Mouse (Mus musculus): Measurements from ENCODE around the gene Psg16. TPM values are rescaled to one million over a fixed set of nuclear protein-coding genes. Genes with fewer than 3 reads are reported as not detected.
"Not testable (repeated sequence)": the region's sequence is repeated elsewhere in the genome, so short reads cannot be mapped to it uniquely, and the experiment has no call there.

The Psg16 gene
- total RNA-seq, 4 experiments from 2014 or later = 4.4 to 6.5 (median 5.5) TPM

DNA sequence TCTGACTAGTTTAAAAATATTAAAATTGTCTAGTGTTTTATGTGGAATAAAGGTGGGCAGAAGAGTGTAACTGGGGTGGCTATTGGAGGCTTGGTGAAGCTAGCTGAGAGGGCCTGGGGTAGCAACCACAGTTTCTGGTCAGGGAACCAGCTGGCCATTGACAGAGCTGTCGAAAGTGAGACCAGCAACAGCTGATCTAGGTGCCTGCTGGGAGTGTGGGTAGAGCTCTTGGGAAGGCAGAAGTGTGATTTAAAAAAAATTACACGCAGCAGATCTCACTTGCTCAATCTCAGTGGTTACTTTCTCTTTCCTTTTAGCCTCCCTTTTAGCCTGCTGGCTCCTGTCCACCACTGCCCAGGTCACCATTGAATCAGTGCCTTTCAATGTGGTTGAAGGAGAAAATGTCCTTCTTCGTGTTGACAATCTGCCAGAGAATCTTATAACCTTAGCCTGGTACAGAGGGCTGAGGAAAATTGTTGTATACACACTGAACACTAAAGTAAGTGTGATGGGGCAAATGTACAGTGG lies 16.3 kb downstream of the Psg16 start:
- DNase-seq (ENCODE audit: low spot score in 2 of 2) = no peak

DNA sequence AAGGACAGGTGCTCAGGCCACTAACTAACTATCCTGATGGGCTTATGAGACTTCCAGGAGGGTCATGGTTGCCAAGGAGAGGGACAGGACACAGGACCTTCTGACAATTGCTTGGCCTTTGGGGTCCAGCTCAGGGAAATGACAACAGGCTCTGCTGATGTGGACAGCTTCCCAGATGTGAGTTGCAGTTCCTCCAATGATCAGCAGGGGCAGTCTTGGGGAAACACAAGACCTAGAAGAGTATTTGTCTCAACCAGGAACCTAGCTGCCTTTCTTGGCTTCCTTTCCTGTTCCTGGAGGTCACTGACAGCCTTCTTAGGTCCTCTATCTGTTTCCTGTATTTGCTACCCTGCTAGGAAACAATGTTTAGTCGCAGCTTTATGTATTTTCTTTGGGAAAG lies 17.4 kb downstream of the Psg16 start:
- DNase-seq (ENCODE audit: low spot score in 2 of 2) = no peak

- DNase-seq (ENCODE audit: low spot score in 2 of 2) = not testable (repeated sequence)
Measured at GRCm38 (mm10) chr7:17101631-17102030, 27.8 kb downstream of the Psg16 start.

DNA sequence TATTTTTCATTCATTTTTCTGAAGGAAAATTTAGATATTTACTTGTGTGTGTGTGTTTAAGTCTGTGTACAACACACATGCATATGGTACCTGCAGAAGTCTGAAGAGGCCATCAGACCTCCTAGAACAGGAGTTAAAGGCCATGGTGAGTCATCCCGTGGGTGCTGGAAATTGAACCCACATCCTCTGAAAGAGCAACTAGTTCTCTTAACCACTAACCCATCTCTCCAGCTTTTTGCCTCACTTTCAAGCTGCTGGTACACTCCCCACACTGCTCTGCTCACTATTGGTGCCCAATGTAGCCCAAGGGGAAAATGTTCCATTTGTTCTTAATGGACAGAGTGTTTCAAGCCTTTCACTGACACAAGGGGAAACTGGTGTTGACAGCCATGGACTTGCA lies 61.5 kb downstream of the Psg16 start:
- no peak for DNase-seq (ENCODE audit: low spot score in 2 of 2)

DNA sequence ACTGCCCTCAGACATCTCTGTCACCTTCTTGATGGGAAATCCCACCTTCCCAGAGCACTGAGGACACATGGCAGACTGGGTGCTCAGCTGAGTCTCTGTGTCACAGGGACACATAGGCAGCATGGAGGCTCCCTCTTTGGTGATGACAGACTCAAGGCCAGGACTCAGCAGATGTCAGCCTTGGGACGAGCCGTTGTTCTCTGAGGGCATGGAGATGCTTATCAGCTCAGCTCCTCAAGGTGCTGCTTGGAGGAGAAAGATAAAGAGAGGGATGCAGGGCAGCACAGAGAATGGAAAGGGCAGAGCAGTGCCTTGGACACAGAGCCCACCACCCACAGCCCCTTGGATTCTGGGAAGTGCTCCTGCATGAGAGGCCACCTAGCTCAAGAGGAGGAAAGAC lies 76.1 kb downstream of the Psg16 start, which contains the start of gene Ceacam3:
Gene Ceacam3, plus strand, starts transcription at position 352 of the 400 bp plus-strand sequence.
- DNase-seq (ENCODE audit: low spot score in 2 of 2) = no peak

- no peak for DNase-seq (ENCODE audit: low spot score in 2 of 2)
Measured at GRCm38 (mm10) chr7:17155634-17156033, 81.8 kb downstream of the Psg16 start.

- DNase-seq (ENCODE audit: low spot score in 2 of 2) = no peak
Measured at GRCm38 (mm10) chr7:17156885-17157677, 83.2 kb downstream of the Psg16 start.

DNA sequence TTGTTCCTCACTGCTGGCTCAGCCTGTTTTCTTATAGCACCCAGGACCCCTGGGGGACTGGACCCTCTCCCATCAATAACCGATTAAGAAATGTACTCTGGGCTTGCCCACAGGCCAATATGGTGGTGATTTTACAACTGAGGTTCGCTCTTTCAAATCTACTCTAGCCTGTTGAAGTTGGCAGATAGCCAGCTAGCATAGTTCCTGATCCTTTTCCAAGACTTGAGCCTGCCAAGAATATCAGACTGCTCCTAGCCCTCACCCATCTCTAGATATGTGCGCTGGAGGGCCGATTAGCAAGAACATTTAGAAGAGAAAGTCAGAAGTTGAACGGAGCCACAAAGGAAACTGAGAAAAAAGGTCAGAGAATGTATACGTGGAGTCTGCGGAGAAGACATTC lies 85.2 kb downstream of the Psg16 start:
- DNase-seq (ENCODE audit: low spot score in 2 of 2) = no peak

GRCm38 (mm10) chr7:17171827-17172226 lies 98.0 kb downstream of the Psg16 start:
- no peak for DNase-seq (ENCODE audit: low spot score in 2 of 2)

Other genes starting within 250 kb of the Psg16 start
- gene Prkd2, start 231.1 kb upstream of the Psg16 start, total RNA-seq (2022) = 1 to 10 TPM; 4.2 to 6.8 (median 5.5) TPM
- 100 to 1,000 TPM; 163 to 169 (median 166) TPM for gene Dact3, start 198.7 kb upstream of the Psg16 start, total RNA-seq (2022)
- 1 to 10 TPM; 2.1 to 3.5 (median 3.5) TPM for gene Gng8, start 182.3 kb upstream of the Psg16 start, total RNA-seq (2022)
- gene Ptgir, start 167.6 kb upstream of the Psg16 start, total RNA-seq (2022) = under 1 TPM in 3 of 4 experiments, not detected in 1; 0.11 to 0.16 (median 0.13) TPM
- 1,000 to 10,000 TPM; 1,595 to 1,874 (median 1,737) TPM for gene Calm3, start 149.9 kb upstream of the Psg16 start, total RNA-seq (2022)
- gene Pnmal2, start 129.4 kb upstream of the Psg16 start, total RNA-seq (2022) = 100 to 1,000 TPM; 270 to 304 (median 294) TPM
- gene Pnmal1, start 114.4 kb upstream of the Psg16 start, total RNA-seq (2022) = 100 to 1,000 TPM; 101 to 107 (median 104) TPM
- 10 to 100 TPM; 60.8 to 66.8 (median 62.2) TPM for gene Gm42372, start 91.0 kb upstream of the Psg16 start, total RNA-seq (2022)
- 1 to 10 TPM; 1.9 to 2.3 (median 2.1) TPM for gene Ccdc8, start 81.3 kb upstream of the Psg16 start, total RNA-seq (2022)
- 100 to 1,000 TPM; 149 to 165 (median 157) TPM for gene Ppp5c, start 46.1 kb upstream of the Psg16 start, total RNA-seq (2022)
- 10 to 100 TPM in 1 of 4 experiments, 1 to 10 TPM in 3; 5.9 to 11.5 (median 8.9) TPM for gene Hif3a, start 11.6 kb upstream of the Psg16 start, total RNA-seq (2022)
- not detected for gene Ceacam3, start 76.2 kb downstream of the Psg16 start, total RNA-seq (2022)
- under 1 TPM in 3 of 4 experiments, not detected in 1; 0.06 to 0.11 (median 0.09) TPM for gene Psg29, start 129.4 kb downstream of the Psg16 start, total RNA-seq (2022)

Measured in left cerebral cortex, adult 8-10 months (tissue).